Mouse (Mus musculus) megakaryocyte, embryonic 14.5 days (primary cell): ENCODE data around the gene Rps15.
"Not testable (repeated sequence)": the region's sequence is repeated elsewhere in the genome, so short reads cannot be mapped to it uniquely, and the experiment has no call there.

Experiments used
- FLI1 ChIP-seq: IDR thresholded peaks from 2 replicates; pipeline ENCODE4 v1.6.1; 2012; ENCODE audit warnings: low read length, inconsistent platforms, mixed read lengths
- GATA1 ChIP-seq: IDR thresholded peaks from 3 replicates; pipeline ENCODE4 v1.6.1; 2012; ENCODE audit warnings: mixed read lengths, low read length, inconsistent platforms, borderline replicate concordance

DNA sequence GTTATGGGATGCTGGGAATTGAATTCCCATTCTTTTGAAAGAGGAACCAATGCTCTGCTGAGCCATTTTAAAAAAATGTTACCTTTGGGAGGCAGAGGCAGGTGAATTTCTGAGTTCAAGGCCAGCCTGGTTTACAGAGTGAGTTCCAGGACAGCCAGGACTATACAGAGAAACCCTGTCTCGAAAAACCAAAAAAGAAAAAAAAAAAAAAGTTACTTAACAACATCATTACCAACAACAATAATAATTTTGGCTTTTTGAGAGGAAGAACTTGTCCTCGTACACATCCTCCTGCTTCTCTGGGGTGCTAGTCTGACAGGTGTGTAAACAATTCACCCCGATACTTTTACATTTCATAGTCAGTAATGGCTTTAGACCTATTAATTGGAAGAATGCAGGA is 43.8 kb upstream of the Rps15 start:
- not testable (repeated sequence) for TF ChIP-seq GATA1, FLI1
